Comparison of ENCODE assay signal across 12 mouse cellular contexts in the genomic region with DNA sequence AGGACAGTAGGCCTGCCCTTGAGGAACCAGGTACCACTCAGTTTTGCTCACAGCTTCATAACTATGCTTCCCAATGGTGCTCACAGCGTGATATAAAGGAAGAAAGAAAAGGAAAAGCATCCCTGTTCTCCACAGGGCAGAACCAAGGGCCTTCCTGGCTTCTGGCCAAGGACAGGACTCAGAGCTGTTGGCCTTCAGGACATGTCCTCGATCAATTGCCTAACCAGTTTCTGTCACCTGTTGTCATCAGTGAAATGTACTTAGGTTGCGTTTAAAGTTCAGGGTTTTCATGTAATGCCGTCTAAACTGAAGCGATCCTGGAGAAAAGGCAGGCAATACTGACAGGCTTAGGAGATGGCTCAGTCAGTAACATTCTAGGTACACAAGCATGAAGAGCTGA.
"Had no signal": no experiment of that assay in that cellular context is flagged by ENCODE, and none has a peak within 500 bp of the region (broad histone marks: within the 10 kb centered on the region; RNA-seq: fewer than 3 reads in every experiment).

No protein-coding gene starts in this region.

- ATAC-seq: intestine, embryonic 16.5 days; midbrain, embryonic 15.5 days had no signal

- H3K4me3 ChIP-seq: left cerebral cortex, adult 2 months; limb, embryonic 15.5 days; liver, embryonic 15.5 days; megakaryocyte, embryonic 14.5 days; midbrain, embryonic 15.5 days; neural tube, embryonic 12.5 days; stomach, embryonic 15.5 days had no signal

- DNase-seq: kidney, adult 8-10 months; lung, embryonic 14.5 days; lung, postnatal 10 days had no signal

- H3K27ac ChIP-seq: left cerebral cortex, adult 2 months; limb, embryonic 15.5 days; liver, embryonic 15.5 days; macrophage; midbrain, embryonic 15.5 days; neural tube, embryonic 12.5 days; stomach, embryonic 15.5 days had no signal
